Mouse (Mus musculus) right cerebral cortex, postnatal 36 days (tissue): ENCODE results near the gene Nfkbil1.

ENCODE experiments used
- DNase-seq, 2 experiments: peaks; one replicate each; pipeline ENCODE4 v3.0.0; 2022; ENCODE audit warnings: low spot score in 2 of 2, mixed read lengths in 1 of 2

Gene Nfkbil1

GRCm38 (mm10) chr17:35178528-35178927, 57.1 kb downstream of the Nfkbil1 start:
- DNase-seq: no peak

DNA sequence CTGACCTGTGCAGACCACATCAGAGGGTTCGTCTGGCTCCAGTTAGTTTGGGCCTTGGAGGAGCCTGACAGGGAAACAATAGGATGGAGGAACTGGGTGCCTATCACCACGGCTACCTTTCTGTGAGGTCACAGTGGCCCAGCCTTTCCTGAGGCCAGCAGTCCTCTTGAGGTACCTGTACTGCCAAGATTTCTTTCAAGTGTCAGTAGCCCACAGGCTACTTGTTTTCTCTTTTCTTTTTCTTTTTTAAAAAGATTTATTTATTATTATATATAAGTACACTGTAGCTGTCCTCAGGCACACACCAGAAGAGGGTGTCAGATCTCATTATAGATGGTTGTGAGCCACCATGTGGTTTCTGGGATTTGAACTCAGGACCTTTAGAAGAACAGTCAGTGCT, 59.6 kb downstream of the Nfkbil1 start, which contains the start of gene Aif1:
Gene Aif1, minus strand, starts transcription at position 101 of the 400 bp plus-strand sequence.
- no peak for DNase-seq

- DNase-seq: no peak
Observed at GRCm38 (mm10) chr17:35175382-35175781, 60.2 kb downstream of the Nfkbil1 start.

DNA sequence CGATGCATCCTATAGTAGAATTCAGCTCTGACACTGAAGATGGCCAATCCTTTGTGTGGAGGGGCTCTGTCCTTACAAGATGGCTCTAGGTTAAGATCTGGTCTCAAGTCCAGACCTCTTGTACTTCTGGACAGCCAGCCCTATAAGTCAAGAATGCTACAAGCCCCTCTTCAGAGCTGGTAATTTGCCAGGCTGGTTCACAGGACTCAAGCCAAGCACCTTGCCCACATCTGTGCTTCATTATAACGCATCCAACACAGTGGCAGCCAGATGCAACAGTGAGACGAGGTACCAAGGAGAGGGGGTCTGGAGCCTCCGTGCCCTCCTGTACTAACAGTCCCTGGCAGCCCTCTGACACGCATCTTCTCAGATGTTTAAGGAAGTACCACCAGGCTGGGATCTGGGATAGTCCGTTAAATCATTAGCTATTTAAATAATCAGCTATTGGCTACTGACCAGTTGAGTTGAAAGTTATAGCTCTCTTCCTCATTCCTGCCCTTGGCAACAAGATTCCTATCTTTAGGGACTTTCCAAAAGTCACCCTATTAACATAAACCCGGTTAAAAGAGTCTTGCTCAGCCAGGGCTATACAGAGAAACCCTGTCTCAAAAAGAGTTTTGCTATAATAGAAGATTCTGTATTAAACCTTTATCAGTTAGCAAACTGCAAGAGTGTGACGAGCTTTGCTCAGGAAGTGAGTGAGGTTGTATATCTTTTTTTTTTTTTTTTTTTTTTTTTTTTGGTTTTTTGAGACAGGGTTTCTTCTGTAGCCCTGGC, 61.2 kb downstream of the Nfkbil1 start:
- DNase-seq: no peak

DNA sequence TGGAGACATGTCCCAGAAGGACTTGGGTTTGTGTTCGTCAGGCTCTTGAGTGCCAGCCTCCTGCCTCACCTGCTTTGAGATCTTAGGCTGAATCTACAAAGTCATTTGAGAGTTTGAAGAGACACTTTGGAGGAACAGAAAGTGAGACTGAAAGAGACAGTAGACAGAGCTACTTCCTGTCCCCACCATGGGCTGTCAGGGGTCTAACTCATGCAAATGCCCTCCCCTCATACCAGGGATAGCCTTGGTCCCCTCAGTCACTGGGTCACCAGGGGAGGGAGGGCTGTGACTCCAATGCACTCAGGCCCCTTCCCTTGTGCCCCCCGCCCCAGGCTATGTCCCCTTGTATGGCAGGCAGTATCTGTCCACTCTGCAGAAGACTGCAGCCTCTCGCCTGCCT, 62.3 kb downstream of the Nfkbil1 start:
- no peak for DNase-seq

- peak in 1 of 2 experiments; percentile 57 for DNase-seq
Observed at GRCm38 (mm10) chr17:35172445-35173234, 63.0 kb downstream of the Nfkbil1 start.
